Mouse (Mus musculus): Measurements from ENCODE around the gene Hoxc13. TPM values are rescaled to one million over a fixed set of nuclear protein-coding genes. Genes with fewer than 3 reads are reported as not detected.

Hoxc13 gene
- total RNA-seq, 4 experiments from 2014 or later: not detected

Small RNAs within 50 kb of the gene (microRNA-seq; reads per million reads assigned to microRNA genes)
- 0.51 to 0.64 reads per million in 2 experiments for gene Mir196a-2

Other genes starting within 250 kb of the Hoxc13 start
- gene Atp5g2, start 248.8 kb upstream of the Hoxc13 start, total RNA-seq (2022): 10 to 100 TPM in 2 of 4 experiments, 1 to 10 TPM in 2; 7.0 to 12.5 (median 10.0) TPM
- 10 to 100 TPM; 87.2 to 96.6 (median 91.0) TPM for gene Calcoco1, start 198.9 kb upstream of the Hoxc13 start, total RNA-seq (2022)
- gene Hoxc12, start 15.7 kb downstream of the Hoxc13 start, total RNA-seq (2022): not detected
- gene Hoxc11, start 33.3 kb downstream of the Hoxc13 start, total RNA-seq (2022): not detected
- not detected for gene Hoxc10, start 45.7 kb downstream of the Hoxc13 start, total RNA-seq (2022)
- not detected for gene Hoxc5, start 46.3 kb downstream of the Hoxc13 start, total RNA-seq (2022)
- not detected for gene Hoxc9, start 55.3 kb downstream of the Hoxc13 start, total RNA-seq (2022)
- not detected for gene Hoxc8, start 69.5 kb downstream of the Hoxc13 start, total RNA-seq (2022)
- not detected for gene Hoxc6, start 77.2 kb downstream of the Hoxc13 start, total RNA-seq (2022)
- not detected for gene Hoxc4, start 97.8 kb downstream of the Hoxc13 start, total RNA-seq (2022)
- gene Smug1, start 246.0 kb downstream of the Hoxc13 start, total RNA-seq (2022): 10 to 100 TPM; 13.2 to 21.6 (median 17.3) TPM

Data from layer of hippocampus, adult 8-10 months (tissue).